Mouse (Mus musculus) retina, postnatal 1 day (tissue): ENCODE data around the gene Mnat1.

Source experiments
- DNase-seq: peaks from one replicate; pipeline ENCODE4 v3.0.0-alpha.2; 2012

The Mnat1 gene

DNA sequence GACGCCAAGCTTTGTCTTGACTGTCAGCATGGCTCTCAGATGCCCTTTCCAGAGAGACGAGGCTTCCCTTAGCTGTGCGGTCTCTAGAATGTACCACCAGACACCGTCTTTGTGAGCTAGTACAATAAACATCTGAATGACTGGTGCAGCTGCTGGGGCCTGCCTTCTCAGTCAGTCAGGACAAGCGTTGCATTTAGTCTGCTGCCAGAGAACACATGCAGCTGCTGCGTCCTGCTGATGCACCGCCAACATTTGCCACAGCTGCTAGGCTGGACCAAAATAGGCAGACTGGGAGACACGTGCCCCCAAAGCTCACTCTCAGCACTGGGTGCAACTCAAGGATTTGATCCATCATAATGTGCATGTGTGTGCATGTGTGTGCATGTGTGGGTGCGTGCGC lies 118.4 kb downstream of the Mnat1 start:
- DNase-seq, result peak; percentile 25

DNA sequence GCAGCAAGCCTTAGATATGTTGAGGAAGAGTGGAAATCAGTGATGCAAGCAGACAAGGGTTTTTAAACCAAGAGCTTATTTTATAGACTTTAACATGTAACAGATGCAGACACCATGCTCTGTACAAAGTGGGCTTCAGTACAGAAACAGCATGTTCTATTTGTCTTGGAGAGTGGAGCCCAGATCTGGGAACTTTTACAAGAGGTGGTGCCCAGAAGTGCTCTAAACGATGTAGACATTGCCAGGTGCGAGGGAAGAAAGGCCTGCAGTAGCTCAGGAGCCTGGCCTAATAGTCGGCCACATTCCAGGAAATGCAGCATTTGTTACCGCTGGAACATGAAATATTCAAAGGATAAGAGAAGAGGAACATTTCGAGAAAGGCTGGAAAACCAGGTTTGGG lies 122.2 kb downstream of the Mnat1 start:
- no peak for DNase-seq

DNA sequence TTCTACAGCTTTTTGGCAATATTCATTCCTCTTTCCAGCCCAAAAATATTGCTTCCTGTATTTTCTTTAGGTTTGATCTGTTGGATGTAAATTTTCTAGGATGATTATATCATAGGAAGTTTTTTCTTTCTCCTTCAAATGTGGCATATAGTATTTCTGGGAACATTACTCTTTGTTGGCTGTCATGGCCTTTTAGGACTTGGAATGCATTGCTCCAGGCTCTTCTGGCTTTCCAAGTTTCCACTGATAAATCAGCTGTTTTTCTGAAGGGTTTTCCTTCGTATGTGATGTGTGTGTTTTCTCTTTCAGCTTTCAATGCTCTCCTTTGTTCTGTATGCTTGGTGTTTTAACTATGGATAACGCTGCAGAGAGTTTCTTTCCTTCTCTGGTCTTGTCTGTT lies 131.5 kb downstream of the Mnat1 start:
- no peak for DNase-seq

DNA sequence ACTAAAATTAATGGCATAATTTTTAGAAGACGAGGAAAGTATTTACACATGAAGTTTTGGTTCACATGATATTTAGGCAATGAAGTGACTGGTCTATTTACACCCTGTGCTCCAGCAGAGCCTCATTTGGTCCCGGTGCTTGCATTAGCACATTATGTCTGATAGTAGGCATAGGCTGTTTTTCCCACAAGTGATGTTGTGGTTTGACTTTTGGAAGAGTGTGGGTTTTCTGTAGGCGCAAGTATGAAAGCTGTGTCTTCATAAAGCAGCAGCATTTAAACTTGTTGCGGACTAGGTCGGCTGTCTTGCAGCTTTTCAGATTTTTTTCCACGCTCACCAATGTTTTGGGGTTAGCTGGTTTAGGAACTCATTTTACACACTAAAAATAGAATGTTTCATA lies 135.8 kb downstream of the Mnat1 start:
- no peak for DNase-seq

DNA sequence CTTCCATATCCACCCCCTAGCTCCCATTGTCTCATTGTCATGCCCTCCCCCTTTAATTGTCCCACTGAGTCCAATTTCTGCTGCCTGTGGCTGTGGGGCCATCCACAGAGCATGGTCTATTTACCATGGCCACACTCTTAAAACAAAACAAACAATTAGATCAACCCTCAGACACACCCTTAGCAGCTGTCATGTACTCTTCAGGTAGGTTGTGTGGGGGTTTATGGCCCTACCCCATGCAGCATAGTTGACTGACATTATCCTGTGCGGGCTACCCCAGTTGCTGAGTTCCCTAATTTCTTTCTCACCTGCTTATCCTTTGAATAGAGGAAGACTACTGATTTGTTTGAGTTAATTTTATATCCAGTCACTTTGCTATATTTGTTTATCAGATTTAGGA lies 136.8 kb downstream of the Mnat1 start:
- DNase-seq, result no peak

DNA sequence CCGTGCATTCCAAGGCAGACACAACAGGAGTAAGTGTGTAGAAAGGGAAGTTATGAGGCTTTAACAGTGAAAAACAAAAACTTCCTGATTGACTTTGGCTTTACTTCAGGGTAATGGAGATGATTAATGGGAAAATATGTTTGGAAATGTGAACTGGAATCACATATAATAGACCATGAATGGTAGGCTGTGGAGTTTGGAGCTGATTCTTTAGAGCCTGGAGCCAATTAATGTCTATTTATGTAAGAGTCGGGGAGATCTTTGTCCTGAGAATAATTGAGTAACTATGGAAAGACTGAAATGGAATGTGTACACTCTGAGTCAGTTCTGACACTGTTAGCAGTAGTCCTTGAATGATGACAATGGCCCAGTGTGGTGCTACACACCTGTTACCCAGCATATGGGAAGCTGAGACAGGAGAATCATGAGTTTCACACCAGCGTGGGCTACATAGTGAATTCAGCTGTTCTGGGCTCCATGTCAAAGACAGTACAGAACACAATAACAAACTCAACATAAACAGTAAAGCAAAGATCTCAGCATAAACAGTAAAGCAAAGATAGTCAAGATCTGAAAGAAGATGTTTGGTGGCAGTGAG lies 142.0 kb downstream of the Mnat1 start:
- DNase-seq, result no peak

DNA sequence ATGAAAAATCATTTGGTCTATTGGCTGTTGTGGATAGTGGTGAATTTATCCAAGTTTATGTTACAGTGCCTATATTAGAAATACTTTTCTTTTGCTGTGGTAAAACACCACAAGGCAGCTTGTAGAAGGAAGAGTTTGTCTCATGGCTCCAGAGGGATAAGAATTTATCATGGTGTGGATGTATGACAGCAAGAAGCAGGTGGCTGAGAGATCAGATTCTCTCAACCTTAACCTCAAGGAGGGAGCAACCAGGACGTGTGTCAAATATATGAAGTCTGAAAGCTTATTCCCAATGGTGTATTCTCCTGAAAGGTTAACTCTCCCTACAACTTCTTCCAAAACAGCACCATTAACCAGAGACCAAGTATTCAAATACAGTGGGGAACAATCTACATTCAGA lies 143.1 kb downstream of the Mnat1 start:
- no peak for DNase-seq

DNA sequence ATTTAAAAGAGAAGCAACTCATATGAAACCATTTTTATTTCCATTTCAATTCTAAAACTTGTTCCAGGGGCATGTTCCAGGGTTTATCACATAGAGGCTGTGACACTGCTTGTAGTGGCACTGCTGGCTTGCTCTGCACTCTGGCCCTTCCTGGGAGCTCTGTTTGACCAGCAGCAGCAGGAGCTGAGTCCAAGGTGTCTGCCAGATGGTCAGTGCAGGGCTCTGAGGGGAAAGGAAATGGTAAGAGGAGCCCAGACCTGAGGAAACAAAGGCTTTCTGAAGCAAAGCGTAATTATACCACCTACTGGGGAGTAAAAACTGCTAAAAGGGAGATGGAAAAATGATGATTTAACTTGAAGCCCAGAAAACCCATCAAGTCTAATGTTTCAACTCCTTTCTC lies 145.0 kb downstream of the Mnat1 start:
- no peak for DNase-seq

DNA sequence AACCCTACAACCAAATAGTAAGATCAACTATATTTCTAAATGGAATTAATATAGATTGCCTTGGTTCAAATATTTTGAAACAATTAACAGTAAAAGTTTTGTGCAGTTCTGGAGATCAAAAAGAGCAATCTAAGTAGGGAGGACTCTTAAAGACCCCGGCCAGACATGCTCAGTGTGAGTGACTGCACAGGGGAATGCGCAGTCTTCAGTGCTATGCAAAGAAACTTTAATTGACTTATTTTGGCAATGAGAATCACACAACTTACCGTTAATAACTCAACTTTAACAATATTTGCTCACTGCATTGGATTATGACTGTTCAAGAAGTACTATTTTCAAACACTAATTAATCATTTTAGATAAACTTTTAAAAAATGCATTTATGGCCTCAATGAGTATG lies 146.0 kb downstream of the Mnat1 start:
- no peak for DNase-seq

DNA sequence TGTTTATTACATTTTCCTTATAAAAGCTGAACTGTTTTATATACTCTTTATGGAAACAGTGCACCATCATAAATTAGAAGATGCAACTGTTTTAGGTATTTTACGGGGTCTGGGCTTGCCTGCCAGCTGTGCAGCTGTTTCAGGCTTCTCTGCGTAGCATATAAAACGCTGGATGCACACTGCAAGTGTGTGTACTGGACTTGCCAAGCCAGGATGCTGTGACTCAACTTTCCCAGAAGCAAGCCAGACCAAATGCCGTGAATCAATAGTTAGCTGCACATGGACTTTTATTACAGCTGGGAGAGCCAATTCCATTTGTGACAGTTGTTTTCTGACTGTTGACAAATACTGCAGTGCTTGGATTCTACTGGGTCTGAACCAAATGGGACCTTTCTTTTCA lies 146.4 kb downstream of the Mnat1 start:
- DNase-seq, result no peak

DNA sequence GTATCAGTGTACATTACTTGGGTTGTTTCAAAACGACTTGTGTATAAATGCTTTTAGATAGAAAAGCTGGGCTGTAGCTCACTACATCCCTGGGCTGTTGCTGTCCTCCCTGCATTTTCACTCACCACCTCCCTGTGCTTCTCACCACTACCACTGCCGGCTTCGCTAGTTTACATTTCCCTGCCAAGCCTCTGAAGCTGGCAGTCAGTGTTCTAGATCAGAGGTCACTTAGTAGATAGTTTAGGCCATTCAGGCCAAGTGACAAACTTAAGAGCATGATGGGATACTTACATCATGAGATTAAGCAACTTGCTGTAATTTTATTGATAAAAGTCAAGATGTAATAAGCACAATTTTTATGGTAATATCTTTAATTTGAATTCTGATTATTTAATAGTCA lies 151.4 kb downstream of the Mnat1 start:
- no peak for DNase-seq

DNA sequence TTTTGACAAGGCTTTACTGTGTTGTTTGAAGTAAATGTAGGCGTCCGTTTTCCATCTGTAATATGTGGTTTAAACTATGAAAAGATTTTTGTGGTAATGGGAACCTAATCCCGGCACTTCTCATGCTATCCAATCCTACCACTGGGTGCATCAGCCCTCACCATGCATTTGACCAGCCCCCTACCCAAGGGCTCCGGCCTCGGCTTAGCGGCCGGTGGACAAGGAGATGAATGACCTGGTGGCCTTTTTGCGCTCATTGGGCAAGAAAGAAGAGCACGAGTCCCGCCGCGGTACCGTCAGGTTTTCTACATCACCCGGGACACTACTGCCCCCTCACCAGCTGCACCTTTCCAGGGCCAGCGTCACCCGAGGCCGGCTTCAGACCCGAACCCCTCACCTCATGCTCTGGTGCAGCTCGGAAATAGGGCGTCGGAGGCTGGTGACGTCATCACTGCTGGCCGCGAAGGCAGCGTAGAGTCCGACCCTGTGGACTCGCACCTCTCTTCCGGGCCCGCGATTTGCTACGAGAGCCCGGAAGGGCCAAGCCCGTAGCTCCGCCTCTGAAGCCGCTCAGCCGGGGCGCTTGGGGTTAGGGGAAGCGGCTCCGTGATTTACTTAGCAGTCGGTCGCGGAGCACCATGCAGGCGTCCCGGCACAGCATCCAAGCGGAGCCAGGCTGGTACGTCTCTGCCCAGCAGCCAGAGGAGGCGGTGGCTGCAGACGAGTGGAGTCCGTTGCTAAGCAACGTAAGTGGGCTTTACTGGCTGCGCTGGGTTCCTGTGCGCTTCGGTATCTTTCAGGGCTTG lies 163.0 kb downstream of the Mnat1 start, which contains the start of the genes Trmt5 and Slc38a6:
Gene Trmt5, minus strand, starts transcription at position 424 of the 806 bp plus-strand sequence.
Gene Slc38a6, plus strand, starts transcription at position 493 of the 806 bp plus-strand sequence.
- DNase-seq, result peak; percentile 97

DNA sequence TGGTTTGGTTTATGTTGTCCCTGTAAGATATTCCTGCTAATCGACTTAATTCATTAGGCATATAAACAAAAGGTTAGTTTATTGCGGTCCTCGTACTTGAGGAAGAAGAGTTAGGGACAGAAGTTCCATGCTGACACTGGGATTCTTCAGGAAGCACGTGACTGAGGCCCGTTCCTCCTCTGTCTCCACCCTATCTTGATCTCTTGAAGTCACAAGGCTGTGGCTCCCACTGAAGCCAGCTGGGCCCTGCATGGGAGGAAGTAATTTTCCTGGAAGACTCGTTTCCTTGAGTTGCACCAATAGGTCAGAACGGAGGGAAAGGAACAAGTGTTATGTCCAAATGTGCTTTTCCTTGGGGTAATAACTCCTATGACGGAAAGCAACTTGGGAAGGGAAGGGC lies 164.1 kb downstream of the Mnat1 start:
- DNase-seq, result peak; percentile 3

DNA sequence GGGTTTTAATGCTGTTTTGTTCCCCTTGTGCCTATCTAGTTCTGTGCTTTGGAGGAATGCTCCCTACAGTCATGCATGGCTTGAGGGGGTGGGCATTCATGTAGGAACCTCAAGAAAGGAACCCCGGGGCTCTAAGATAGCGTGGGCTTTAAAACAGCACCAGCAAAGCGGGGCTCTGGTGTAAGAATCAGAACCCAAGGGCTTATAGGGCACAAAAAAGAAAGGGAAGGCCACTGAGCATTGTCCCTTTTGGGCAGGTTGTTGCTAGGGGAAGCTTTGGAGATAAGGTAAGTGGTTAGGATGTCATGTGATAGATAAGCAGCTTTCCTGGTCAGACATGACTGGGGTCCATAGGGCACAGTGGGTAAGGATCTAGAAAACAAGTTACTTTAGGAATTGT lies 165.1 kb downstream of the Mnat1 start:
- no peak for DNase-seq

DNA sequence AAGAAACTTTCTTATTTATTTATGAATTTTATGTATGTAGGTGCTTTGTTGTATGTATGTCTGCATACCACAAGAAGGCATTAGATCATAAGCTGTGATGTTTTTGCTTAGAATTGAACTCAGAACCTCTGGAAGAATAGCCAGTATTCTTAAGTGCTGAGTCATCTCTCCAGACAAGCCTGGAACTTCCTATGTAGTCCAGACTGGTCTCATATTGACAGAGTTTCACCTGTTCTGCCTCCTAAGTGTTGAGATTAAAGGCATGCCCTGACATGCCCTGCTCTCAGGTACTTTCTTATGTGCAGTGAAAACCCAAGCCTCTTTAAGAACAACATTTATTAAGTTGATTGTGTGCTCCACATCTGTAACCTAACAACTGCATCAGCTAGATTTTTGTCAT lies 171.4 kb downstream of the Mnat1 start:
- no peak for DNase-seq

DNA sequence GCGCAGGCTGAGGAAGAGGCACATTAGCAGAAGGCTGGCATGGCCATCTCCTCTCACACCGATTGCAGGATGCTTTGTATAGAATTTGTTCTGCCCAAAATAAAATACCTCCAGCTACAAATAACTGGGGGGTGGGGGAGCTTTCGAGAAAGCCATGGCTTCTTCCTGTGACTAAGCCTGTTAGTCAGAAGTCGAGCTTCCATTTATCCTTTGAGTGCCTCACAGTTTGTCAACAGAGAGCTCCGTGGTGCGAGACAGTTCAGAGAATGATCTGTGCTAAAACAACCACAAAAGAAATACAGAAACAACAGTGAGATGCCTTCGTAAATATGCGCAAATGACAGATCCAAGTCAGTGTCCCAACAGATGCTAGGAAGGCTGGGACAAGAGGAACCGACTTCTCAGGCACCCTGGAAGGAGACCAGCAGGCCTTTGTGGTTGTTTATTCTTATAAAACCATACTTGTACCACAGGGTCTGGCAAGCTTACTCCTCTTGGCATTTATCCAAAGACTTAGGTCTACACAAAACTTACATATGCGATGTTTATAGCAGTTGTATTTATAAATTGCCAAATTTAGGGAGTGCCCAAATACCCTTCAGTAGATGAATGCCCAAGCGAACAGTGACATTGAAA lies 172.1 kb downstream of the Mnat1 start:
- DNase-seq, result no peak

DNA sequence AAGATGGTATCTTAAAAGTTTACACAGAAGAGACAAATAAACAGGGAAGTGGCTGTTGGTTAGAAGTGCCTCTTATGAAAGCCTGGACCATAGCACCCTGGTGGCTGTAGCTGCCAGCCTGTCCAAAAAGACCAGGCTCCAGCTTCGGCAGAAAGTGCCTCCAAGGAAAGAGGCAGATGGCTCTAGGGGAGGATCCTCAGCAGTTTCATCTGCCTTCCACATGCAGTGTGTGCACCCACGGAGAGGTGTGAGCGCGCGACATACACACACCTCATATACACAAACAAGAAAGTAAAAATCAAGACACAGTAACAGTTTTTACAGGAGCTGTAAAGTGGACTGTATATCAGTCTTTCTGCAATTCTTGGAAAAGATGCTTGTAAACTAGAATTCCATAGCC lies 175.1 kb downstream of the Mnat1 start:
- no peak for DNase-seq

DNA sequence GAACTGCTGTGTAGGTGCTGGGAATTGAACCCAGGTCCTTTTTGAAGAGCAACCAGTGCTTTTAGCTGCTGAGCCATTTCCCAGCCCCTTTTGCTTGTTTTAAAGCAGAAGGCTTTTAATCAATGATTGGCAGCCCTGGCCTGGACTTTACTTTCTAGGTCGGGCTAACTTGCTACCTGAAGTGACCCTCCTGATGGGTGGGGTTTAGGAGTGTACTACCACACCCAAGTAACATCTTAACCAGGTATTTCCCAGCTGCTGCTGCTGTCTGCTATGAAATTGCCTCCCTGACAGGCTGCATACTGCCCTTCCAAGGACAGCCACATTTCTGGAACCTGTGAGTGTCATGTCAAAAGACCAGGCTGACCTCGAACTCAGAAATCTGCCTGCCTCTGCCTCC lies 177.0 kb downstream of the Mnat1 start:
- no peak for DNase-seq

DNA sequence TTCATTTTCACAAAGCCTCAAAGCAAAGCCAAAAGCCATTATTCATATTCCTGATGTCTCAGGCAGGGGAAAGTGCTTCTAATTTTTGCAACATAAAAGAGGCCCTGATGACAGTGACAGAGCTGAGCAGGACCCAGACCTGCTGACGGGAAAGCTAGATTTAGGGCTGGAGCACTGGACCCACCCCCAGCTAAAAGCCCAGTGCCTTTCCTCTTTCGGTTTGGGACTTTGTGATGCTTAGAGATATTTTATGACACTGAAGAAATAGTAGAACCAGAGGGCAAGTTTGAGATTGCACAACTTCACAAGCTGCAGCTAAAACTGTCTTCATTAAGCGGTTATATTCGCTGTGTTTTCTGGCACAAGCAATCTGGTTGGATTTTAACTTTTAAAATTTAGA lies 181.1 kb downstream of the Mnat1 start:
- no peak for DNase-seq

DNA sequence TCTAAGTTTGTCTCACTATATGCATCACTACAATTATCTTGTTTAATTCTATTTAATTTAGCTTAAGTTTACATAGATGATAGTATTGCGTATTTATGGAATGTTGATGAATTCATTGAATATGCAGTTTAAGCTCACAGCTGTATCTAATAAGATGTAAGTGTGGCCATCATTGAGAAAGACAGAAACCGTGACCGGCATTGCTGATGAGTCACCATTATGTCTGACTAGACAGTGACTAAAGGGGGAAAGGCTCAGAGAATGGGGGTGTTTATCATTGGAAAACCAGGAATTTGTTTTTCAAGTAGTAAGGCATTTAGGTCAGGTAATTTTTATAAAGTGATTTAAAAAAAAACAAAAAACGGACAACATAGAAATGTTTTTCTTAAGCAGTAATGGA lies 184.2 kb downstream of the Mnat1 start:
- DNase-seq, result no peak

DNA sequence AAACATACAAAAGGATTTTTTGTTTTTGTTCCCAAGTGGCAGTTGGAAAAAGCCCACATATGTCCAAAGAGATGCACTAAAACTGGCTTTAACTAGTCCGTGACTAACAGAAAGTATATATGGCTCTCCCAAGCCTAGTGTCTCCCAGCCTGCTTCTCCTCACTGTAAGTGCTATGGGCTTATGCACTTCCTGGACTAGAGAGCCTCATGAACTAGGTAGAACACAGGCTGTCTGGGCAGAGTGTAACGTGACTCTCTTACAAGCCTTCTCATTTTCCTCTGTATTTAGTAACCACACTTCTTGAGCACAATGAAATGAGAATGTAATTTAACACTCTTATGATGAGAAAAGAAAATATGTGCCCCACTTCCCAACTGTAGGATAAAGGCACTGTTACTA lies 185.2 kb downstream of the Mnat1 start:
- no peak for DNase-seq

DNA sequence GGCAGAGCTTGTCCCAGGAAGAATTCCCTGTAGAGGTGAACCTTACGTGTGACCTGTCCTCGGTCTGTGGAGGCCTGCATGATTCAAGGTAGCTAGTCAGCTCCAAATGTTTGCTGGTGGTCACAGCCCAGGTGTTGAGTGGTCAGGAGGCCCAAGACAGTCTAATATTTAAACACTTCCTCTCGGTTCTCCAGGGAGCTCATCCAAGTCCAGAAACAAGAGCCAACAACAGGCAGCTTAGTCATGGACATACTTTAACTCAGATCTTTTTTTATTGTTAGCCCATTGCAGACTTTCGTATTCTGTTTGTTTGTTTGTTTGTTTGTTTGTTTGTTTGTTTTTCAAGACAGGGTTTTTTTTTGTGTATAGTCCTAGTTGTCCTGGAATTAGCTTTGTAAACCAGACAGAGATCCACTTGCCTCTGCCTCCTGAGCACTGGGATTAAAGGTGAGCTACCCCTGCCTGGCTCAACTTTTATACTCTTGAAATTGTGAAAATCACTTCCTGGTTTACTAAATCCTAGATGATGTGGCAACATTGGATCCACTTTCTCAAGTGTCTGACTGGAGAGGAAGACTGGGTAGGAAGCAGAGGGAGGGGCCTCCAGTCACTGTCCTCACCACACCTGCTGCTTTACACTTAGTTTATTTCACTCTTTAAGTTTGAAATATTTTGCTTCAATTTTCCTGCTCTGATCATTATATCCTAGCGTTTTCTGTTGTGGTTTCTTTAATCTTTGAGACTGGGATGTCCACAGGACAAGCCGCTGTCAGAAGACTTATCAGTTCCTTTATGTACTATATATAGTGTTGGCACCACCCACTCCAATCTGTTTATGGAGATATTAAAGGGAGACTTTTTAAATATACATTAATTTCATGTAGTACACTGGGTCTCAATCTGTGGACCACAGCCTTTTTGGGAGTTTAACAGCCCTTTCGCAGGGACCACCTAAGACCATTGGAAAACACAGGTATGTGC lies 194.5 kb downstream of the Mnat1 start:
- no peak for DNase-seq
